Mouse (Mus musculus): Measurements from ENCODE around the gene Tsnax.

DNA sequence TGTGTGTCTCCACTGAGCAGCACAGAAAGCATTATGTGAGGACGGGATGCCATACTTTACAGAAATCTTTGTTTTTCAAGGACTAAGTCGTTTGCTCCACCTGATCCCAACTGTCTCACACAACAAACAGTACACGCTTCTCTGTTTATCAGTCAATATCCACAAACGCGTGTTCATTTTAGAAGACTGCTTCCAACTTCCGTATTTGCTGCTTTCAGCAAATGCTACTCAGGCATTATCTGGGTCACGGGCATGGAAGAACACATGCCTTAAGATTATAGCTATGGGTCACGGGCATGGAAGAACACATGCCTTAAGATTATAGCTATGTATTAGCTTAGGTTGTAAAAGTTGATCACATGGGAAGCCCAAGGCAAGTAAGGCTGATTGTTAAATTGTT, 48.1 kb downstream of the Tsnax start:
- TF ChIP-seq POLR2A (IDR thresholded peaks at IDR 0.05; ENCODE audit: borderline replicate concordance, low read depth, low read length) (no peak), CTCF (IDR thresholded peaks at IDR 0.05; ENCODE audit: low read depth, low read length) (no peak)
